7 mouse cellular contexts compared by ENCODE assay signal in the genomic region with DNA sequence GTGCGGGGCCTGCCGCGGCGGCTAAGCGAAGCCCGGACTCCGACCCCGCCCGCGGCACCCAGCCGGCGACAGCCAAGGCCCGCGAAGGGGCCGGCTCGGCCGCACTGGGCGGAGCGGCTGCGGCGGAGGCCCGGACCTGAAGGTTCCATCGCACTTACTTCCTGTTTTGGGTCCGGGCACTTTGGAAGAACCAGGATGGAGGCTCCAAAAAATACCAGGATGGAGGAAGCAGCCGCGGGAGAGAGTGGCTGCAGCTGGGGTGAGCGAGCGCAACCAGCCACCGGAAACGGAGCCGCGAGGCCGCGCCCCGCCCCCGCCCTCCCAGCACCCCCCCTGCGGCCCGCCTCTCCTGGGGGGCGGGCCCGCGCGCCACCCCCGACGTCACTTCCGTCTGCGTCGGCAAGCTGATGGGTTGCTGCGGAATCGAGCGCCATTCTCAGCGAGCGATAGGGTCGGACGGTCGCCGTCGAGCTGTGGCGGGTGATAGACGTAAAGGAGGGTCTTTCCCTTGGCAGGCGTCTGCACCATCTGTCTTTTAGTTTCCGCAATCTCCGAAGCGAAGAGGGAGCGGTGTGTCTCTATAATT. TPM values are rescaled to one million over a fixed set of nuclear protein-coding genes. Genes with fewer than 3 reads are reported as not detected.
DNase-seq lines count a peak whose midpoint lies in the region; ATAC-seq lines count a peak whose summit lies in the region.

Gene Dmtf1 (minus strand): TSS at position 321 of the 586 bp plus-strand sequence.

- H3K27me3 ChIP-seq in intestine, embryonic 15.5 days (replicated peaks), result no peaks in the 10 kb centered on the region
- no peaks in the 10 kb centered on the region for H3K27me3 ChIP-seq in midbrain, embryonic 10.5 days (ENCODE audit: low read depth, poor library complexity, severe bottlenecking)

- WGBS in intestine, embryonic 15.5 days, result under 1% methylated on average over 64 of the region's 64 CpGs
- whole genome bisulfite sequencing in midbrain, embryonic 10.5 days, result 0% methylated on average over 64 of the region's 64 CpGs

- peak within 1 kb of the TSS; percentile 100 for H3K27ac ChIP-seq in intestine, embryonic 15.5 days
- H3K27ac ChIP-seq in midbrain, embryonic 10.5 days (replicated peaks), result peak within 1 kb of the TSS; percentile 99

- peak; percentile 96 for ATAC-seq in intestine, embryonic 15.5 days

- peak within 1 kb of the TSS; percentile 85 for H3K4me3 ChIP-seq in intestine, embryonic 15.5 days (replicated peaks)
- H3K4me3 ChIP-seq in midbrain, embryonic 10.5 days, result peak within 1 kb of the TSS; percentile 96

- H3K9me3 ChIP-seq in intestine, embryonic 15.5 days, result no peaks in the 10 kb centered on the region
- H3K9me3 ChIP-seq in midbrain, embryonic 10.5 days (replicated peaks), result no peaks in the 10 kb centered on the region

- DNase-seq in adrenal gland, adult 2 months, result peak; percentile 94
- DNase-seq in embryo, embryonic 11.5 days (ENCODE audit: low read depth, low spot score), result peak; percentile 91
- peak; percentile 80 to 82 for DNase-seq in gastrocnemius, postnatal 36 days
- peak; percentile 90 to 96 for DNase-seq in left cerebral cortex, postnatal 25 days (ENCODE audit: low spot score in 2 of 2)
- DNase-seq in midbrain, embryonic 10.5 days (ENCODE audit: low spot score), result peak; percentile 94
- DNase-seq in right cerebral cortex, postnatal 4 days, result peak; percentile 89

- H3K4me2 ChIP-seq in intestine, embryonic 15.5 days (replicated peaks), result peak within 1 kb of the TSS; percentile 70

- H3K9ac ChIP-seq in intestine, embryonic 15.5 days, result peak within 1 kb of the TSS; percentile 96

- H3K4me1 ChIP-seq in intestine, embryonic 15.5 days (replicated peaks), result no peaks in the 10 kb centered on the region
- H3K4me1 ChIP-seq in midbrain, embryonic 10.5 days, result peaks cover 19% of the 10 kb centered on the region

- H3K36me3 ChIP-seq in intestine, embryonic 15.5 days, result no peaks in the 10 kb centered on the region
- peaks cover 14% of the 10 kb centered on the region for H3K36me3 ChIP-seq in midbrain, embryonic 10.5 days

- intact Hi-C loops in gastrocnemius, postnatal 36 days (cut with DNase I), result no loop called here
- intact Hi-C loops in left cerebral cortex, postnatal 25 days (cut with DNase I), result loop anchor here (2.0 to 10.0 kb wide), 2 partner anchors 105 to 1473 kb away; partner anchors contain the start of gene 9330182L06Rik

RNA-seq across cellular contexts. Expression of gene Dmtf1, which starts in this region (rescaled TPM):
- total RNA-seq in adrenal gland, adult 2 months (2021), result 10 to 100 TPM; 25.7 to 31.9 TPM
- polyA plus RNA-seq in adrenal gland, adult 2 months (2012; rRNA removed), result 3.1 and 3.3 TPM in 2 replicates
- 1 to 10 TPM; 7.0 to 7.2 TPM for total RNA-seq in gastrocnemius, postnatal 36 days (2021)
- 32.2 and 32.9 TPM in 2 replicates for polyA plus RNA-seq in intestine, embryonic 15.5 days (2015; fragmentation: Nextera tagmentation; extraction: Ambion mirVana)
- total RNA-seq in left cerebral cortex, postnatal 25 days (2021), result 10 to 100 TPM; 58.6 to 62.0 TPM
- polyA plus RNA-seq in midbrain, embryonic 10.5 days (2016; fragmentation: Nextera tagmentation; extraction: Ambion mirVana), result 58.2 and 60.1 TPM in 2 replicates

Comparison
In these comparisons a context has a peak if more than half of its experiments do, and no peak if none do; other contexts are left out.
1. Peak in every context shown above with its lines: DNase-seq, ATAC-seq, H3K4me3 ChIP-seq and H3K27ac ChIP-seq.